In the genomic region with DNA sequence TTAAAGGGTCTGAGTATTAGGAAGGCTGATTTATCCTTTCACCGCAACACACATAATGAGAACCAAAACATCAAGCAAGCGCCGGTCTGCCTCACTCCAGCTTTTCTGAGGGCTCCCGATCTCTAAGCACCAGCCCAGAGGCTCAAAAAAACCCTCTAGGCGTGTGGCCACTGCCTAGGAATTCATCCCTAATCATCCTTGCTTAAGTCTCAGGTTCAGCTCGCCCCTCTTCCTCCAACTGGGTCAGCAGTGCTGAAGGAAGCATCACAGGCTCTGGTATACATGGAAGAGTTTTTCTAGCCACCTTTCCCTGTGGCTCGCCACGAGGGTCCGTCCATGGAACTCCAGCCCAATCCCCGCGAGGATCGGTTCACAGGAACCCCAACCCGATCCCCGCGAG, we compare ENCODE assay signal across 8 mouse cellular contexts. TPM values are rescaled to one million over a fixed set of nuclear protein-coding genes. Genes with fewer than 3 reads are reported as not detected.
DNase-seq lines count a peak whose midpoint lies in the region; ATAC-seq and TF ChIP-seq lines count a peak whose summit lies in the region.

No protein-coding gene starts in this region.

- no peak for TF ChIP-seq CTCF in midbrain, postnatal 0 days (IDR thresholded peaks at IDR 0.05)

- DNase-seq in heart, postnatal 14 days, result no peak
- no peak for DNase-seq in midbrain, postnatal 0 days (ENCODE audit: low spot score)
- no peak for DNase-seq in right cerebral cortex, postnatal 14 days

- no peak for ATAC-seq in heart, embryonic 12.5 days (ENCODE audit: insufficient number of reproducible peaks, low FRiP score)
- no peak for ATAC-seq in embryonic facial prominence, embryonic 15.5 days (ENCODE audit: insufficient number of reproducible peaks, low FRiP score, low TSS enrichment, low read depth)
- no peak for ATAC-seq in intestine, embryonic 15.5 days
- ATAC-seq in midbrain, postnatal 0 days (ENCODE audit: low FRiP score), result no peak
- no peak for ATAC-seq in megakaryocyte-erythroid progenitor cell, adult 5-6 weeks (replicated peaks; ENCODE audit: low FRiP score, low TSS enrichment, poor library complexity, severe bottlenecking)
- ATAC-seq in frontal cortex, adult (ENCODE audit: low TSS enrichment), result no peak

- intact Hi-C loops in heart, postnatal 14 days (cut with DNase I), result no loop called here

- H3K4me2 ChIP-seq in heart, embryonic 12.5 days, result peak overlapping the region; percentile 65
- H3K4me2 ChIP-seq in embryonic facial prominence, embryonic 15.5 days (replicated peaks), result peak overlapping the region; percentile 60
- H3K4me2 ChIP-seq in intestine, embryonic 15.5 days (replicated peaks), result peak overlapping the region; percentile 72
- H3K4me2 ChIP-seq in midbrain, postnatal 0 days (ENCODE audit: low read depth, low read length, poor library complexity, severe bottlenecking), result peak overlapping the region; percentile 53

- H3K4me1 ChIP-seq in heart, embryonic 12.5 days (replicated peaks), result peaks cover 36% of the 10 kb centered on the region
- no peaks in the 10 kb centered on the region for H3K4me1 ChIP-seq in embryonic facial prominence, embryonic 15.5 days
- H3K4me1 ChIP-seq in intestine, embryonic 15.5 days (replicated peaks), result peaks cover 9% of the 10 kb centered on the region; the same call in 1 of the 2 replicates
- 0 out of 2 replicates have a peak, but pooled peaks cover 1% of the 10 kb centered on the region for H3K4me1 ChIP-seq in midbrain, postnatal 0 days (ENCODE audit: insufficient read depth, low read length)

- H3K27ac ChIP-seq in heart, embryonic 12.5 days (ENCODE audit: poor library complexity, severe bottlenecking), result peak overlapping the region; percentile 87
- no peak overlapping the region for H3K27ac ChIP-seq in embryonic facial prominence, embryonic 15.5 days (replicated peaks)
- H3K27ac ChIP-seq in intestine, embryonic 15.5 days, result 0 out of 2 replicates have a peak overlapping the region, but pooled peaks have one; percentile 64
- no peak overlapping the region for H3K27ac ChIP-seq in midbrain, postnatal 0 days (ENCODE audit: low read depth, low read length)

- H3K4me3 ChIP-seq in heart, embryonic 12.5 days, result peak overlapping the region; percentile 66
- H3K4me3 ChIP-seq in embryonic facial prominence, embryonic 15.5 days (replicated peaks), result peak overlapping the region; percentile 51
- peak overlapping the region; percentile 46 for H3K4me3 ChIP-seq in intestine, embryonic 15.5 days (replicated peaks)
- H3K4me3 ChIP-seq in midbrain, postnatal 0 days (ENCODE audit: low read depth, low read length), result peak overlapping the region; percentile 30

- H3K36me3 ChIP-seq in heart, embryonic 12.5 days, result no peaks in the 10 kb centered on the region
- no peaks in the 10 kb centered on the region for H3K36me3 ChIP-seq in embryonic facial prominence, embryonic 15.5 days
- H3K36me3 ChIP-seq in intestine, embryonic 15.5 days, result no peaks in the 10 kb centered on the region
- H3K36me3 ChIP-seq in midbrain, postnatal 0 days (ENCODE audit: insufficient read depth, low read length), result no peaks in the 10 kb centered on the region

- peaks cover 14% of the 10 kb centered on the region for H3K9me3 ChIP-seq in heart, embryonic 12.5 days (replicated peaks)
- peaks cover 7% of the 10 kb centered on the region; the same call in 1 of the 2 replicates for H3K9me3 ChIP-seq in embryonic facial prominence, embryonic 15.5 days (replicated peaks)
- H3K9me3 ChIP-seq in intestine, embryonic 15.5 days, result no peaks in the 10 kb centered on the region; the same call in 1 of the 2 replicates
- H3K9me3 ChIP-seq in midbrain, postnatal 0 days (ENCODE audit: low read length), result peaks cover 9% of the 10 kb centered on the region; the same call in 1 of the 2 replicates

- 46% methylated on average over 15 of the region's 15 CpGs for WGBS in heart, embryonic 12.5 days
- 53% methylated on average over 15 of the region's 15 CpGs for WGBS in embryonic facial prominence, embryonic 15.5 days
- 56% methylated on average over 15 of the region's 15 CpGs for WGBS in intestine, embryonic 15.5 days
- 56% methylated on average over 15 of the region's 15 CpGs for WGBS in midbrain, postnatal 0 days

- H3K27me3 ChIP-seq in heart, embryonic 12.5 days (replicated peaks), result no peaks in the 10 kb centered on the region
- no peaks in the 10 kb centered on the region for H3K27me3 ChIP-seq in embryonic facial prominence, embryonic 15.5 days
- no peaks in the 10 kb centered on the region for H3K27me3 ChIP-seq in intestine, embryonic 15.5 days (replicated peaks)
- no peaks in the 10 kb centered on the region for H3K27me3 ChIP-seq in midbrain, postnatal 0 days (ENCODE audit: insufficient read depth, low read length)

- peak overlapping the region; percentile 87 for H3K9ac ChIP-seq in heart, embryonic 12.5 days
- peak overlapping the region; percentile 42 for H3K9ac ChIP-seq in embryonic facial prominence, embryonic 15.5 days
- H3K9ac ChIP-seq in intestine, embryonic 15.5 days, result peak overlapping the region; percentile 46
- H3K9ac ChIP-seq in midbrain, postnatal 0 days (replicated peaks; ENCODE audit: low read length, poor library complexity, severe bottlenecking), result no peak overlapping the region

RNA-seq across cellular contexts. Expression of a gene that starts 1.6 kb away (rescaled TPM):
- 159 and 174 TPM in 2 replicates for polyA plus RNA-seq in heart, embryonic 12.5 days (2016; fragmentation: Nextera tagmentation; extraction: Ambion mirVana)
- 10 to 100 TPM; 19.7 to 30.1 TPM for total RNA-seq in heart, postnatal 14 days (2021)
- polyA plus RNA-seq in embryonic facial prominence, embryonic 15.5 days (2015; fragmentation: Nextera tagmentation; extraction: Ambion mirVana), result 54.7 and 56.1 TPM in 2 replicates
- 42.9 and 50.5 TPM in 2 replicates for polyA plus RNA-seq in intestine, embryonic 15.5 days (2015; fragmentation: Nextera tagmentation; extraction: Ambion mirVana)
- 4.0 and 4.5 TPM in 2 replicates for total RNA-seq in midbrain, postnatal 0 days (2014; rRNA removed)
- polyA plus RNA-seq in midbrain, postnatal 0 days (2015; fragmentation: Nextera tagmentation; extraction: Ambion mirVana), result 3.7 and 3.9 TPM in 2 replicates
- not detected in 2 replicates for total RNA-seq in megakaryocyte-erythroid progenitor cell, adult 5-6 weeks (2014; fragmentation: Nextera tagmentation)
- total RNA-seq in megakaryocyte-erythroid progenitor cell, adult 5-6 weeks (2017), result not detected in 2 replicates

Comparison
In these comparisons a context has a peak if more than half of its experiments do, and no peak if none do; other contexts are left out.
1. H3K27ac ChIP-seq: peak in heart, embryonic 12.5 days (single experiment) and intestine, embryonic 15.5 days (single experiment); none in embryonic facial prominence, embryonic 15.5 days (single experiment) and midbrain, postnatal 0 days (single experiment).
2. Peak in every context shown above with its lines, with median percentiles within 50 percentile points of each other: H3K4me2 ChIP-seq and H3K4me3 ChIP-seq.